Mouse (Mus musculus) stomach, embryonic 15.5 days (tissue): ENCODE results near the gene Ppp1r37. TPM values are rescaled to one million over a fixed set of nuclear protein-coding genes. Genes with fewer than 3 reads are reported as not detected.

ENCODE experiments used
- ATAC-seq: fragments of 200-750 bp; cut with Nextera tagmentation; 2 replicates; pipeline ENCODE4 v1.8.0; 2017; ENCODE audit warnings: low read depth, moderate number of reproducible peaks, moderate TSS enrichment; ENCODE audit not compliant: insufficient read depth, low FRiP score
- H3K27ac ChIP-seq: fragments of 300-500 bp; sonication (generic); 2 replicates; pipeline ENCODE4 v1.5.1; 2015; ENCODE audit warnings: mild to moderate bottlenecking, inconsistent platforms
- H3K27me3 ChIP-seq: fragments of 300-500 bp; sonication (generic); replicated peaks from 2 replicates; pipeline ENCODE4 v1.6.1; 2015; ENCODE audit warnings: inconsistent platforms
- H3K36me3 ChIP-seq: fragments of 300-500 bp; sonication (generic); 2 replicates; pipeline ENCODE4 v1.6.1; 2015; ENCODE audit warnings: inconsistent platforms
- H3K4me1 ChIP-seq: fragments of 300-500 bp; sonication (generic); 2 replicates; pipeline ENCODE4 v1.6.1; 2015; ENCODE audit warnings: inconsistent platforms
- H3K4me2 ChIP-seq: fragments of 300-500 bp; sonication (generic); 2 replicates; pipeline ENCODE4 v1.6.1; 2015; ENCODE audit warnings: mild to moderate bottlenecking, inconsistent platforms
- H3K4me3 ChIP-seq: fragments of 300-500 bp; sonication (generic); replicated peaks from 2 replicates; pipeline ENCODE4 v1.5.1; 2015; ENCODE audit warnings: inconsistent platforms
- H3K9ac ChIP-seq: fragments of 300-500 bp; sonication (generic); 2 replicates; pipeline ENCODE4 v1.6.1; 2015; ENCODE audit warnings: inconsistent platforms
- H3K9me3 ChIP-seq: fragments of 300-500 bp; sonication (generic); 2 replicates; pipeline ENCODE4 v1.6.1; 2016; ENCODE audit warnings: inconsistent platforms
- WGBS: fragments of 180-500 bp; shearing (Covaris S2); methylation state at CpG from one replicate; pipeline ENCODE4 v1.1.7; 2015; 5-methylcytosine and 5-hydroxymethylcytosine counted together
- polyA plus RNA-seq: library from polyadenylated mRNA; unstranded; fragments of >200 nt; fragmentation: Nextera tagmentation; extraction: Ambion mirVana; gene quantifications from 2 replicates; pipeline ENCODE4 v1.2.1, GENCODE M21; 2015

The Ppp1r37 gene
- polyA plus RNA-seq, 1 experiment from 2014 or later: 25.3 TPM

- Histone ChIP-seq H3K4me1 (peaks cover 11% of the 10 kb centered on the region), H3K36me3 (no peaks in the 10 kb centered on the region), H3K27me3 (peaks cover 43% of the 10 kb centered on the region), H3K27ac (no peak overlapping the region), H3K9me3 (no peaks in the 10 kb centered on the region), H3K4me3 (peak overlapping the region; percentile 5; the same call in 1 of the 2 replicates), H3K9ac (no peak overlapping the region), H3K4me2 (peak overlapping the region; percentile 38)
- 16% methylated on average over 31 of the region's 31 CpGs for WGBS
- no peak for ATAC-seq
Observed at GRCm38 (mm10) chr7:19489525-19489924, 73.4 kb downstream of the Ppp1r37 start.

GRCm38 (mm10) chr7:19486549-19486948 is 76.3 kb downstream of the Ppp1r37 start:
- Histone ChIP-seq H3K9ac (no peak overlapping the region), H3K27me3 (peaks cover 39% of the 10 kb centered on the region), H3K4me1 (peaks cover 6% of the 10 kb centered on the region), H3K36me3 (no peaks in the 10 kb centered on the region), H3K4me2 (no peak overlapping the region), H3K4me3 (no peak overlapping the region), H3K9me3 (no peaks in the 10 kb centered on the region), H3K27ac (no peak overlapping the region)
- no peak for ATAC-seq
- WGBS: 87% methylated on average over 7 of the region's 7 CpGs

- H3K4me2 ChIP-seq: no peak overlapping the region
- peaks cover 5% of the 10 kb centered on the region; the same call in 1 of the 2 replicates for H3K4me1 ChIP-seq
- H3K9me3 ChIP-seq: no peaks in the 10 kb centered on the region
- no peaks in the 10 kb centered on the region for H3K36me3 ChIP-seq
- H3K4me3 ChIP-seq: no peak overlapping the region
- no peak overlapping the region for H3K9ac ChIP-seq
- no peak overlapping the region for H3K27ac ChIP-seq
- peaks cover 29% of the 10 kb centered on the region for H3K27me3 ChIP-seq
- ATAC-seq: no peak
- 85% methylated on average over 1 of the region's 1 CpGs for WGBS
Observed at GRCm38 (mm10) chr7:19485488-19485887, 77.4 kb downstream of the Ppp1r37 start.

- no peak overlapping the region for H3K9ac ChIP-seq
- WGBS: 82% methylated on average over 8 of the region's 8 CpGs
- H3K27me3 ChIP-seq: peaks cover 10% of the 10 kb centered on the region
- no peak for ATAC-seq
- H3K4me1 ChIP-seq: no peaks in the 10 kb centered on the region
- no peak overlapping the region for H3K27ac ChIP-seq
- no peak overlapping the region for H3K4me2 ChIP-seq
- no peak overlapping the region for H3K4me3 ChIP-seq
- no peaks in the 10 kb centered on the region for H3K36me3 ChIP-seq
- no peaks in the 10 kb centered on the region for H3K9me3 ChIP-seq
Observed at GRCm38 (mm10) chr7:19483281-19483680, 79.6 kb downstream of the Ppp1r37 start.

Other genes starting within 250 kb of the Ppp1r37 start
- gene Ercc1, start 218.3 kb downstream of the Ppp1r37 start, polyA plus RNA-seq: 63.7 and 66.5 TPM in 2 replicates
- 24.9 and 26.1 TPM in 2 replicates for gene Cd3eap, start 203.6 kb downstream of the Ppp1r37 start, polyA plus RNA-seq
- gene Ppp1r13l, start 203.3 kb downstream of the Ppp1r37 start, polyA plus RNA-seq: 7.8 and 8.9 TPM in 2 replicates
- 13.5 and 14.8 TPM in 2 replicates for gene Ercc2, start 181.1 kb downstream of the Ppp1r37 start, polyA plus RNA-seq
- 9.7 and 10.4 TPM in 2 replicates for gene Klc3, start 159.0 kb downstream of the Ppp1r37 start, polyA plus RNA-seq
- 17.4 and 19.1 TPM in 2 replicates for gene Ckm, start 158.3 kb downstream of the Ppp1r37 start, polyA plus RNA-seq
- 7.8 and 7.9 TPM in 2 replicates for gene Mark4, start 104.3 kb downstream of the Ppp1r37 start, polyA plus RNA-seq
- gene Exoc3l2, start 99.7 kb downstream of the Ppp1r37 start, polyA plus RNA-seq: 0.94 and 1.3 TPM in 2 replicates
- gene Bloc1s3, start 54.7 kb downstream of the Ppp1r37 start, polyA plus RNA-seq: 2.2 and 2.4 TPM in 2 replicates
- 103 and 105 TPM in 2 replicates for gene Trappc6a, start 54.7 kb downstream of the Ppp1r37 start, polyA plus RNA-seq
- 0.30 and 0.83 TPM in 2 replicates for gene Nkpd1, start 45.2 kb downstream of the Ppp1r37 start, polyA plus RNA-seq
- gene Zfp296, start 14.2 kb upstream of the Ppp1r37 start, polyA plus RNA-seq: 1.7 and 2.6 TPM in 2 replicates
- 143 and 157 TPM in 2 replicates for gene Gemin7, start 14.5 kb upstream of the Ppp1r37 start, polyA plus RNA-seq
- gene Clasrp, start 41.4 kb upstream of the Ppp1r37 start, polyA plus RNA-seq: 44.8 and 48.3 TPM in 2 replicates
- gene Relb, start 66.4 kb upstream of the Ppp1r37 start, polyA plus RNA-seq: 9.0 and 10.1 TPM in 2 replicates
- gene Clptm1, start 102.0 kb upstream of the Ppp1r37 start, polyA plus RNA-seq: 79.7 and 85.8 TPM in 2 replicates
- gene Apoc2, start 114.9 kb upstream of the Ppp1r37 start, polyA plus RNA-seq: 47.3 and 98.1 TPM in 2 replicates
- 3.1 TPM in 1 of 2 replicates, not detected in the other for gene Gm44805, start 118.3 kb upstream of the Ppp1r37 start, polyA plus RNA-seq
- gene Apoc4, start 118.4 kb upstream of the Ppp1r37 start, polyA plus RNA-seq: 8.0 and 23.5 TPM in 2 replicates
- gene Apoc1, start 129.6 kb upstream of the Ppp1r37 start, polyA plus RNA-seq: 36.2 and 52.7 TPM in 2 replicates
- 363 and 515 TPM in 2 replicates for gene Apoe, start 136.1 kb upstream of the Ppp1r37 start, polyA plus RNA-seq
- 161 and 181 TPM in 2 replicates for gene Tomm40, start 152.4 kb upstream of the Ppp1r37 start, polyA plus RNA-seq
- gene Nectin2, start 187.4 kb upstream of the Ppp1r37 start, polyA plus RNA-seq: 129 and 136 TPM in 2 replicates
- 129 and 151 TPM in 2 replicates for gene Bcam, start 207.9 kb upstream of the Ppp1r37 start, polyA plus RNA-seq
- gene Cblc, start 233.7 kb upstream of the Ppp1r37 start, polyA plus RNA-seq: 24.3 and 24.6 TPM in 2 replicates